Mouse (Mus musculus) gastrocnemius, adult 8-10 months (tissue): ENCODE results near the gene Esp18. TPM values are rescaled to one million over a fixed set of nuclear protein-coding genes. Genes with fewer than 3 reads are reported as not detected.

Source experiments
- DNase-seq, 2 experiments: peaks; one replicate each; pipeline ENCODE4 v3.0.0; 2022; ENCODE audit warnings: low spot score in 2 of 2
- microRNA-seq: library from miRNA; unstranded; fragments of <30 nt; microRNA quantifications from one replicate; pipeline ENCODE4 v1.2.0, GENCODE M21; 2022
- total RNA-seq, 4 experiments: library from RNA; stranded (reverse); gene quantifications; 2 replicates each; pipeline ENCODE4 v1.2.4; 2022

Esp18 gene
- not detected for total RNA-seq

GRCm38 (mm10) chr17:39406059-39406458, at the start of gene Esp18:
Esp18 (plus strand) TSS chr17:39406359.
- no peak for DNase-seq

DNA sequence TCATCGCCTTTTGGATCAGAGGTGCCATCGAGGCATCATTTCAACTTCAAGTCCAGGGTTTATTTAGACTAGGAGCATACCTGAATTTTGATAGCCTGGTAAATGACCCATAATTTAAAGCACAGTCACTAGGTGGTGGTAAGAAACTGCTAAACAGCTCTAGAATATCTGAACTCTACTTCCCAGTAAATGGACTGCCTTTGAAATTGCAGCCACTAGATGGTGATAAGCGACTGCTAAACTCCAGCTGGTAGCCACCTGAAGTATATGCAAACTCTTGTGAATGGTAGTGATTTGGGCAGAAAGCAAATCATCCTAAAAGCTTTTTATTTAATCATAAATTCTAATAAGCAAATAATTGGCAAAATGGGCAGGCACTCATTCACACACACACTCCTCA, 42.8 kb upstream of the Esp18 start:
- DNase-seq = no peak

Small RNA genes lying within 50 kb of the gene (microRNA-seq; reads per million reads assigned to microRNA genes)
- not detected for gene Gm26429

Other genes with a start within 250 kb of the Esp18 start
- gene Esp16, start 129.8 kb downstream of the Esp18 start, total RNA-seq = not detected
- gene Esp15, start 234.6 kb downstream of the Esp18 start, total RNA-seq = not detected